Mouse (Mus musculus) lung, adult 2 months (tissue): ENCODE measurements around the gene Olfml2b.

Experiments
- CTCF ChIP-seq: fragments of 200-500 bp; IDR thresholded peaks from 2 replicates; pipeline ENCODE4 v1.5.1; 2011; ENCODE audit warnings: mild to moderate bottlenecking, low read length, control low read depth; ENCODE audit not compliant: insufficient read depth
- POLR2A ChIP-seq: fragments of 200-500 bp; IDR thresholded peaks from 2 replicates; pipeline ENCODE4 v1.6.1; 2011; ENCODE audit warnings: low read depth, mild to moderate bottlenecking, control low read depth, low read length, borderline replicate concordance; ENCODE audit errors: extremely low read depth

GRCm38 (mm10) chr1:170607231-170607917 is 37.0 kb upstream of the Olfml2b start:
- TF ChIP-seq CTCF (no peak), POLR2A (no peak)
